Mouse (Mus musculus) gastrocnemius, adult 18-20 months (tissue): ENCODE measurements around the gene Akap8. TPM values are rescaled to one million over a fixed set of nuclear protein-coding genes. Genes with fewer than 3 reads are reported as not detected.

ENCODE experiments used
- DNase-seq: peaks from one replicate; pipeline ENCODE4 v3.0.0; 2021; ENCODE audit warnings: low spot score
- total RNA-seq, 2 experiments: library from RNA; stranded (reverse); gene quantifications; 2 replicates each; pipeline ENCODE4 v1.2.3; 2021

Akap8 gene
- total RNA-seq, 2 experiments from 2014 or later: 32.0 to 37.5 TPM

- DNase-seq: no peak
These were observed 28.9 kb upstream of the Akap8 start for GRCm38 (mm10) chr17:32349851-32350381.

GRCm38 (mm10) chr17:32349037-32349732 is 28.1 kb upstream of the Akap8 start:
- no peak for DNase-seq

- no peak for DNase-seq
These were observed 27.4 kb upstream of the Akap8 start for GRCm38 (mm10) chr17:32348406-32348805.

GRCm38 (mm10) chr17:32341102-32341501 is 20.1 kb upstream of the Akap8 start:
- DNase-seq: no peak

GRCm38 (mm10) chr17:32340110-32340509 is 19.1 kb upstream of the Akap8 start:
- no peak for DNase-seq

GRCm38 (mm10) chr17:32335869-32336268 is 14.8 kb upstream of the Akap8 start:
- DNase-seq: no peak

- DNase-seq: no peak
These were observed 13.9 kb upstream of the Akap8 start for GRCm38 (mm10) chr17:32334921-32335320.

GRCm38 (mm10) chr17:32333675-32334303 is 12.8 kb upstream of the Akap8 start:
- no peak for DNase-seq

- no peak for DNase-seq
These were observed 6.5 kb upstream of the Akap8 start for GRCm38 (mm10) chr17:32327501-32327900.

GRCm38 (mm10) chr17:32322809-32323208 is 1.8 kb upstream of the Akap8 start:
- no peak for DNase-seq

GRCm38 (mm10) chr17:32321836-32322235 is 798 bp upstream of the Akap8 start:
- no peak for DNase-seq

- no peak for DNase-seq
These were observed 324 bp upstream of the Akap8 start for GRCm38 (mm10) chr17:32321390-32321734.

GRCm38 (mm10) chr17:32319950-32320349 is 1.1 kb downstream of the Akap8 start:
- peak; percentile 38 for DNase-seq

- DNase-seq: no peak
These were observed 3.3 kb downstream of the Akap8 start for GRCm38 (mm10) chr17:32317708-32318107.

GRCm38 (mm10) chr17:32317032-32317431 is 4.0 kb downstream of the Akap8 start:
- DNase-seq: no peak

- no peak for DNase-seq
These were observed 5.5 kb downstream of the Akap8 start for GRCm38 (mm10) chr17:32315560-32315959.

GRCm38 (mm10) chr17:32313892-32314291 is 7.1 kb downstream of the Akap8 start:
- DNase-seq: no peak

GRCm38 (mm10) chr17:32312801-32313200 is 8.2 kb downstream of the Akap8 start:
- no peak for DNase-seq

GRCm38 (mm10) chr17:32307963-32308362 is 13.1 kb downstream of the Akap8 start:
- no peak for DNase-seq

- DNase-seq: no peak
These were observed 22.9 kb downstream of the Akap8 start for GRCm38 (mm10) chr17:32298125-32298524.

GRCm38 (mm10) chr17:32295901-32296300 is 25.1 kb downstream of the Akap8 start:
- no peak for DNase-seq

- DNase-seq: no peak
These were observed 25.9 kb downstream of the Akap8 start for GRCm38 (mm10) chr17:32295160-32295559.

GRCm38 (mm10) chr17:32285138-32285670 is 35.8 kb downstream of the Akap8 start:
- DNase-seq: peak; percentile 12
